Mouse (Mus musculus): Measurements from ENCODE around the gene Plekhm3.

DNA sequence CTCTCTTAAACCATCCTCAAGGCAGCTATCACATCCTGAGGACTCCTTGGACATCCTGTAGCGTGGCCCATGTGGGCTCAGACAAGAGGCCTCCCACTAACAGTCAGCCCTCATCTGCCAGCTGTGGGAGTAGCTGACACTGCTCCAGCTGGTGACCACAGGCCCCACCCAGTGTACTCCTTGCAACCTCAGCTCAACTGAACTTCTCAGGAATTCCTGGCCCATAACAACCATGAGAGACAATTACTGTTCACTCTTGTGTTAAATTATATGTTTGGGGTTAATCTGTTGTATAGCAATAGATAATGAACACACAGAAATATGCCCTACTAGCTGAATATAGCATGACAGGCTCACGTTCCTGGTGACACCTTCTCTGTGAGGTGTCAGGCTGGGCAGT is 104.4 kb downstream of the Plekhm3 start:
- TF ChIP-seq EP300 (IDR thresholded peaks at IDR 0.05; ENCODE audit: low read depth) (no peak), CTCF (IDR thresholded peaks at IDR 0.05; ENCODE audit: low read depth) (no peak)

All from heart, postnatal 0 days (tissue).